Mouse (Mus musculus) intestine, postnatal 0 days (tissue): ENCODE measurements around the gene Snap25. TPM values are rescaled to one million over a fixed set of nuclear protein-coding genes. Genes with fewer than 3 reads are reported as not detected.

Experiments used
- ATAC-seq: fragments of 200-750 bp; cut with Nextera tagmentation; 2 replicates; pipeline ENCODE4 v1.8.0; 2017; ENCODE audit warnings: mild to moderate bottlenecking, moderate TSS enrichment, moderate library complexity
- H3K27ac ChIP-seq: fragments of 300-500 bp; sonication (generic); 2 replicates; pipeline ENCODE4 v1.5.1; 2014; ENCODE audit warnings: mild to moderate bottlenecking, low read depth, low read length, moderate library complexity
- H3K27me3 ChIP-seq: fragments of 300-500 bp; sonication (generic); replicated peaks from 2 replicates; pipeline ENCODE4 v1.6.1; 2014; ENCODE audit warnings: low read length, mixed read lengths; ENCODE audit not compliant: control insufficient read depth, insufficient read depth
- H3K36me3 ChIP-seq: fragments of 300-500 bp; sonication (generic); 2 replicates; pipeline ENCODE4 v1.6.1; 2014; ENCODE audit warnings: mild to moderate bottlenecking, moderate library complexity; ENCODE audit not compliant: control insufficient read depth, insufficient read depth
- H3K4me1 ChIP-seq: fragments of 300-500 bp; sonication (generic); replicated peaks from 2 replicates; pipeline ENCODE4 v1.6.1; 2014; ENCODE audit warnings: antibody characterized with exemption, low read length, mixed read lengths; ENCODE audit not compliant: control insufficient read depth, insufficient read depth
- H3K4me2 ChIP-seq: fragments of 300-500 bp; sonication (generic); replicated peaks from 2 replicates; pipeline ENCODE4 v1.6.1; 2014; ENCODE audit warnings: low read depth, mild to moderate bottlenecking, moderate library complexity
- H3K4me3 ChIP-seq: fragments of 300-500 bp; sonication (generic); 2 replicates; pipeline ENCODE4 v1.5.1; 2014; ENCODE audit warnings: low read depth, low read length
- H3K9ac ChIP-seq: fragments of 300-500 bp; sonication (generic); 2 replicates; pipeline ENCODE4 v1.6.1; 2014; ENCODE audit warnings: mild to moderate bottlenecking, low read depth, low read length
- H3K9me3 ChIP-seq: fragments of 300-500 bp; sonication (generic); 2 replicates; pipeline ENCODE4 v1.6.1; 2016; ENCODE audit warnings: mixed run types; ENCODE audit not compliant: control insufficient read depth
- CTCF ChIP-seq: sonication (generic); IDR thresholded peaks from 2 replicates; pipeline ENCODE4 v1.5.1; 2016; ENCODE audit warnings: low read depth, mild to moderate bottlenecking, control low read depth, antibody characterized with exemption, moderate library complexity
- WGBS: fragments of 180-500 bp; shearing (Covaris S2); extraction: QIAGEN DNeasy Blood & Tissue Kit; methylation state at CpG from one replicate; pipeline ENCODE4 v1.1.7; 2014; 5-methylcytosine and 5-hydroxymethylcytosine counted together
- polyA plus RNA-seq: library from polyadenylated mRNA; unstranded; fragments of >200 nt; fragmentation: Nextera tagmentation; extraction: Ambion mirVana; gene quantifications from 2 replicates; pipeline ENCODE4 v1.2.1, GENCODE M21; 2015

Gene Snap25
- polyA plus RNA-seq, 1 experiment from 2014 or later = 10.6 TPM

DNA sequence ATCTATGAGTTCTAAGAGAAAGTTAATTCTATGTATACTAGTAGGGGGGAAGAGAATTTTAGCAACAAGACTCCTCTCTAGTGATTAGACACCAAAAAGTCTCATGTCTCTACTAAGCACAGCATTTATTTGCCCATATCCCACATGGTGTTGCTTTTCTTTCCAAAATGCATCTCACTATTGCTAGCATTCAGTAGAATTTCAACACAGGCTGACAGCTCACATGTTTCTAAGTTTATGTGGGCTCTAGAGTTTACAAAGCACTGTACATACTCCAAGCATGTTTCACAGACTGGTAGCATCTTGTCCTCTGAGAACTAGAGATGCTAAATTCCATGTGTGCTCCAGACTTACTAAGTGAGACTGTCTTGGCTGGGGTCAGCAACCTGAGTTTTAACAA, 87.8 kb downstream of the Snap25 start:
- no peak overlapping the region for H3K4me2 ChIP-seq
- no peaks in the 10 kb centered on the region for H3K36me3 ChIP-seq
- ATAC-seq = no peak
- H3K4me1 ChIP-seq = no peaks in the 10 kb centered on the region
- TF ChIP-seq CTCF = no peak
- no peaks in the 10 kb centered on the region for H3K9me3 ChIP-seq
- no peak overlapping the region for H3K4me3 ChIP-seq
- no peak overlapping the region for H3K27ac ChIP-seq
- no peak overlapping the region for H3K9ac ChIP-seq
- no peaks in the 10 kb centered on the region for H3K27me3 ChIP-seq

DNA sequence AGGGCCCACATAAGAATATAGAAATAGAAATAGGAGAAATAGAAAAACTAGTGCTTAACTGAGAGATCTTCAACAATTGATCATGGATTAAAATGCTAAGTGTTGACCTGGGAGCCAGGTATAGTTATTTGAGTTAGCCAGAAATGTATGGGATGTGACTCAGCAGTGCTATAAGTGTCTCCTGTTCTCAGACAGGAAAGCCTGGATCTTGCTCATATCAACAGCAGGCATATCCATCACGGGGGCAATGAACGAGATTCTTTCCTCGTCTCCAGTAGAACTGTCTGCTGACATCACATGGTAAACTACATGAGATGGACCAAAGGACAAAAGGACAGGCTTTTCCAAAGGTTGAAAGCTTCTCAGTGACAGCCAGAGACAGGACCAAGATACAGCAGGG, 88.8 kb downstream of the Snap25 start:
- ATAC-seq = no peak
- TF ChIP-seq CTCF = no peak
- Histone ChIP-seq H3K36me3 (no peaks in the 10 kb centered on the region), H3K4me2 (no peak overlapping the region), H3K4me1 (no peaks in the 10 kb centered on the region), H3K4me3 (no peak overlapping the region), H3K27ac (no peak overlapping the region), H3K27me3 (no peaks in the 10 kb centered on the region), H3K9me3 (no peaks in the 10 kb centered on the region), H3K9ac (no peak overlapping the region)
- 59% methylated on average over 3 of the region's 3 CpGs for WGBS

DNA sequence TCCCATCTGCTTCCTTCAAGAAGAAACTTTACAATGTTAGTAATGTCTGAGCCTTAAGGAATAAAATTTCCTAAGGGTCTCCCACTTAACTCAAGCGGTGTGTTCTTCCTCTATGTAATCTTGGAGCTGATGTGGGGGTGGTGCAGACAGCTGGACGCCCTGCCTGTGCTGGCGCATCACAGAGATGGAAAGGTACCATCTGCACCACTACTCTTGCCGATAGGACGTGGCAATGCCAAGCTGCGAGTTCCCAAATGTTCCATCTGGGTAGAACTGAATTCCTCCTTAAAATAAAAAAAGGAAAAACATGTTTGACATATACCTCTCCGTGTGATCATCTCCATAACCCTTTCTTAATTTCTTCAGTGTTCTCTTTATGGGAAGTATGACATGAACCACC, 89.9 kb downstream of the Snap25 start:
- Histone ChIP-seq H3K36me3 (no peaks in the 10 kb centered on the region), H3K4me1 (no peaks in the 10 kb centered on the region), H3K9ac (no peak overlapping the region), H3K27ac (no peak overlapping the region), H3K9me3 (no peaks in the 10 kb centered on the region), H3K27me3 (no peaks in the 10 kb centered on the region), H3K4me2 (no peak overlapping the region), H3K4me3 (no peak overlapping the region)
- 70% methylated on average over 7 of the region's 7 CpGs for WGBS
- ATAC-seq = no peak
- TF ChIP-seq CTCF = no peak

DNA sequence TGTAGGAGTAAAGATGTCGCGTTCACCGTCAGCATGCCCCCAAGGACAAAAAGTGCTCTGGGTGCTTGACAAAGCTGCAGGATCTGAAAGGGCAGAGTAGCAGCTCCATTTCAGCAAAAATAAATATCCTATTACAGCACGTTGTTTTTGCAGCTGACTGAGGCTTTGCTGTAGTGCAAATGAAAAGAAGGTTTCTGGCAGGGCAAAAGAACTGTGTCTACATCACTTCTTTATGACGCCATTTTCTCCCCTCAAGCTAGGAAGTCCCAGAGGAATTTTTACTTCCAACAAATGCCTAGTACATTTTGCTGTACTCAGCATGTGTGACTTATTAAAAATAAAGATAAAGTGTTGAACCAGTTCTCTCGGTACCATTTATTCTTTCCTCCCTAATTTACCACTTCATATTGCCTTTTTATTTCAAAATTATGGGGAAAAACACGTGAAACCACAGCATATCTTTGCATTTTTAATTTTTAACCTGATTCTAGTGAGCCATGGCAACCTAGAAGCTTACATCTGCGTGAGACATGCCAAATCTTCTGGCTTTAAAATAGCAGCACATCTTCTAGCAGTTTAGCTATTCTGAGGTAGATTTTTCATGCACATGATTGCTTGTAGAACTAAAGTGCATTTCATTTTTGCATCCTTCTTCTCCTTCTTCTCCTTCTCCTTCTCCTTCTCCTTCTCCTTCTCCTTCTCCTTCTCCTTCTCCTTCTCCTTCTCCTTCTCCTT, 94.9 kb downstream of the Snap25 start:
- no peak for TF ChIP-seq CTCF
- Histone ChIP-seq H3K4me2 (no peak overlapping the region), H3K27ac (no peak overlapping the region), H3K9ac (no peak overlapping the region), H3K27me3 (no peaks in the 10 kb centered on the region), H3K36me3 (no peaks in the 10 kb centered on the region), H3K9me3 (no peaks in the 10 kb centered on the region), H3K4me1 (no peaks in the 10 kb centered on the region), H3K4me3 (no peak overlapping the region)
- ATAC-seq = no peak
- whole genome bisulfite sequencing = 78% methylated on average over 8 of the region's 8 CpGs

DNA sequence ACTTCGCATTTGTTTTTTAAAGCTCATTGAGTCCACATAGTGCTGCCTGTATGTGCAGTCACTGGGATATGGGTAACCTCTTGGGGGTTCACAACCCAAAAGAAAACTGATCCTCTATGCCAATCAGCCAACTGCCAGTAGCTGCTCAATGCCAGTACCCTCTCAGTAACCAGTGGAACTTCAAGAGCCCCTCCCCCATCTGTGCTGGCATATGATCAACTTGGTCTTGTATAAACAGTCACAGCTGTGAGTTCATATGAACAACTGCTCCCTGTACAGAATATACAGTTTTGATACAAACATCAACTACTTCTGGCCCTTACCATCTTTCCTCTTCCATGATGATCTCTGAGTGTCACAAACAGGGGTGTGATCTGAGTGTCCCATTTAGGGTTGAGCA, 98.1 kb downstream of the Snap25 start:
- TF ChIP-seq CTCF = no peak
- no peak overlapping the region for H3K4me3 ChIP-seq
- H3K9me3 ChIP-seq = no peaks in the 10 kb centered on the region
- no peaks in the 10 kb centered on the region for H3K4me1 ChIP-seq
- 94% methylated on average over 1 of the region's 1 CpGs for WGBS
- H3K4me2 ChIP-seq = no peak overlapping the region
- ATAC-seq = no peak
- H3K27me3 ChIP-seq = no peaks in the 10 kb centered on the region
- H3K36me3 ChIP-seq = no peaks in the 10 kb centered on the region
- no peak overlapping the region for H3K27ac ChIP-seq
- no peak overlapping the region for H3K9ac ChIP-seq

DNA sequence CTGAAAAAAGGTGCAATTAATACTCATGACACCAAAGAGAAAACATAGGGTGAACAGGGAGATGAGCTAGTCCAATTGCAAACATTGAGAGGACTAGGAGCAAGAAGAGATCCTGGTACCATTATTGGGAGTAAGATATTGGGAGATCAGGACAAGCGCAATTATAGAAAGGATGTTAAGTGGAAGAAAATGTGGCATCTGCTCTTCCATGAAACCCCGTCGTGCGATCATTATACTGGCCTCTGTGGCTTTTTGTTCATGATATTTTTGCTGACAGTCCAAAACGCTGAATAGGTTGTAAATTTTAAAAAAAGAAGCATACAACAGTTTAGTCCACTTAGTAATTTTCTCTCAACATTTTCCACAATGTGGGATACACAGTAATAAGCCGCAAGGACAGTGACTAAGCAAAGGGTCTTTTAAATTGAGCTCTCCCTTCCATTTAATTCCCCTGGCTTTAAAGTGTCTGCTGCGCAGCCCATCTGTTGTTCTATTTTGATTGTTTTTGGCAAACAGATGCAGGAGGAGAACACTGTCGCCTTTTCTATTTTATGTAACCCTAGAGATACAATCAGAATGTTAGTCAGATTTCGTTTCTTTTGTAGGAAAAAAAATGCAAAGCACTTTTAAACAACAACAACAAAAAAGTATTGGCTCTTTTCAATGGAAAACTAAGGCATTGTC, 103.6 kb downstream of the Snap25 start:
- TF ChIP-seq CTCF = no peak
- 85% methylated on average over 9 of the region's 9 CpGs for WGBS

More for the DNA sequence above, 103.6 kb downstream of the Snap25 start:
- Histone ChIP-seq H3K4me2 (no peak overlapping the region), H3K36me3 (no peaks in the 10 kb centered on the region), H3K9me3 (no peaks in the 10 kb centered on the region), H3K27me3 (no peaks in the 10 kb centered on the region), H3K4me1 (no peaks in the 10 kb centered on the region), H3K4me3 (no peak overlapping the region), H3K27ac (no peak overlapping the region), H3K9ac (no peak overlapping the region)
- no peak for ATAC-seq
